Mouse (Mus musculus): ENCODE results near the gene Pou4f2. TPM values are rescaled to one million over a fixed set of nuclear protein-coding genes. Genes with fewer than 3 reads are reported as not detected.

The Pou4f2 gene
- polyA plus RNA-seq, 2 experiments, result 0.04 TPM; not detected in 1

DNA sequence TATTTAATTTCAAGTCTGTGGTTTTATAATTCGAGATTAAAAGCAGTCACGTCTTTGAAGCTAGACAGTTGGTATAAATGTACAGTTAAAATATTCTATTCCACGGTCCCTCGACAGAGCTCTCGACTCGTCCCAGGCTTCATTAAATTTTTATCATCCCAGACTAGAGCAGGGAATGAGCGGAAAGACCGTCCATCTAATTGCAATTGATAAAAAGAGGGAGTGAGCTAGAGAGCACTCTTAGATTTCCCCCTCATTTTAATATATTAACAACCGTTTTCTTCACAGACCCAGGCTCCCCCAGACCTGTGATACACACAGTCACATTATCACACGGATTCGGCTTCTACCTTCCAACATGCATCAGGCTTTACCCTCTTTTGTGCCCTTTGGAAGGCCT lies 8.3 kb downstream of the Pou4f2 start:
- DNase-seq (ENCODE audit: low spot score) (no peak), ATAC-seq (ENCODE audit: low FRiP score, low read depth) (no peak)
- TF ChIP-seq POLR2A (IDR thresholded peaks at IDR 0.05; ENCODE audit: borderline replicate concordance, extremely low read depth, insufficient read depth, insufficient read length), result no peak
- H3K27me3 ChIP-seq (ENCODE audit: control insufficient read depth, insufficient read depth, low read length), result peaks cover 80% of the 10 kb centered on the region
- 5% methylated on average over 11 of the region's 11 CpGs for WGBS
- no peak overlapping the region for H3K4me3 ChIP-seq (replicated peaks; ENCODE audit: low read length)
- H3K4me2 ChIP-seq (replicated peaks; ENCODE audit: low read depth, low read length, severe bottlenecking), result no peak overlapping the region
- H3K36me3 ChIP-seq (ENCODE audit: control insufficient read depth, insufficient read depth, low read length), result no peaks in the 10 kb centered on the region
- H3K9ac ChIP-seq (ENCODE audit: low read depth, low read length, severe bottlenecking), result no peak overlapping the region
- no peaks in the 10 kb centered on the region for H3K4me1 ChIP-seq (ENCODE audit: control insufficient read depth, insufficient read depth, low read length)
- H3K27ac ChIP-seq (replicated peaks; ENCODE audit: low read depth, low read length), result no peak overlapping the region
- H3K9me3 ChIP-seq (ENCODE audit: control insufficient read depth, low read length), result no peaks in the 10 kb centered on the region

- no peak for DNase-seq (ENCODE audit: low spot score)
- TF ChIP-seq POLR2A (IDR thresholded peaks at IDR 0.05; ENCODE audit: borderline replicate concordance, extremely low read depth, insufficient read depth, insufficient read length), result no peak
Observed at GRCm38 (mm10) chr8:78427769-78428130, 8.7 kb downstream of the Pou4f2 start.

GRCm38 (mm10) chr8:78426875-78427768 lies 9.3 kb downstream of the Pou4f2 start:
- no peaks in the 10 kb centered on the region for H3K9me3 ChIP-seq (ENCODE audit: control insufficient read depth, low read length)
- H3K27ac ChIP-seq (replicated peaks; ENCODE audit: low read depth, low read length), result no peak overlapping the region
- H3K4me3 ChIP-seq (replicated peaks; ENCODE audit: low read length), result no peak overlapping the region
- H3K27me3 ChIP-seq (ENCODE audit: control insufficient read depth, insufficient read depth, low read length), result peaks cover 81% of the 10 kb centered on the region
- 2% methylated on average over 32 of the region's 32 CpGs for WGBS
- no peak overlapping the region for H3K4me2 ChIP-seq (replicated peaks; ENCODE audit: low read depth, low read length, severe bottlenecking)
- H3K9ac ChIP-seq (ENCODE audit: low read depth, low read length, severe bottlenecking), result no peak overlapping the region
- no peak for DNase-seq (ENCODE audit: low spot score)
- no peaks in the 10 kb centered on the region for H3K4me1 ChIP-seq (ENCODE audit: control insufficient read depth, insufficient read depth, low read length)
- no peak for ATAC-seq (ENCODE audit: low FRiP score, low read depth)
- H3K36me3 ChIP-seq (ENCODE audit: control insufficient read depth, insufficient read depth, low read length), result no peaks in the 10 kb centered on the region
- no peak for TF ChIP-seq POLR2A (IDR thresholded peaks at IDR 0.05; ENCODE audit: borderline replicate concordance, extremely low read depth, insufficient read depth, insufficient read length)

More at GRCm38 (mm10) chr8:78427769-78428130, 8.7 kb downstream of the Pou4f2 start:
- ATAC-seq (ENCODE audit: low FRiP score, low read depth), result no peak
- Histone ChIP-seq H3K9ac (ENCODE audit: low read depth, low read length, severe bottlenecking) (no peak overlapping the region), H3K27me3 (ENCODE audit: control insufficient read depth, insufficient read depth, low read length) (peaks cover 81% of the 10 kb centered on the region), H3K4me1 (ENCODE audit: control insufficient read depth, insufficient read depth, low read length) (no peaks in the 10 kb centered on the region), H3K4me3 (replicated peaks; ENCODE audit: low read length) (no peak overlapping the region), H3K9me3 (ENCODE audit: control insufficient read depth, low read length) (no peaks in the 10 kb centered on the region), H3K27ac (replicated peaks; ENCODE audit: low read depth, low read length) (no peak overlapping the region), H3K36me3 (ENCODE audit: control insufficient read depth, insufficient read depth, low read length) (no peaks in the 10 kb centered on the region), H3K4me2 (replicated peaks; ENCODE audit: low read depth, low read length, severe bottlenecking) (no peak overlapping the region)
- WGBS, result 1% methylated on average over 8 of the region's 8 CpGs

DNA sequence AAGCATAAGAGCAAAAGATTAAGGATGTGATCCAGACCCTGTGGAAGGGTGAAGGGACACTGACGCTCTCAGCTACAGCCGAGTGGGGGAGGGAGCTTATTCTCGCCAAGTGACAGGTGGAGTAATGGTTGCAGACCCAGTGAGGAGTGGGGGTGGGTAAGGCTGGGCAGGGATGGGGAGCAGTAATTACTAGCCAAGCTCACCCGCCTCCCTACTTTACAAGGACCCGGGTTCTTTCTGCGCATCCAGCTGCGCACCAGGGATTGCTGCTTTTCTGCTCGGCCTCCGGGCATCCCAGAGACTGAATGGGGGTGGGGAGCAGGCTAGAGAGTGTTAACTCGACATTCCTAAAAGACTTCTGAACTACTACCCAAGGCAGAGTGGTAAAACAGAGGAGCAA lies 10.0 kb downstream of the Pou4f2 start:
- ATAC-seq (ENCODE audit: low FRiP score, low read depth), result no peak
- no peak for DNase-seq (ENCODE audit: low spot score)
- no peak overlapping the region for H3K9ac ChIP-seq (ENCODE audit: low read depth, low read length, severe bottlenecking)
- H3K4me3 ChIP-seq (replicated peaks; ENCODE audit: low read length), result no peak overlapping the region
- peaks cover 81% of the 10 kb centered on the region for H3K27me3 ChIP-seq (ENCODE audit: control insufficient read depth, insufficient read depth, low read length)
- no peak overlapping the region for H3K27ac ChIP-seq (replicated peaks; ENCODE audit: low read depth, low read length)
- no peak for TF ChIP-seq POLR2A (IDR thresholded peaks at IDR 0.05; ENCODE audit: borderline replicate concordance, extremely low read depth, insufficient read depth, insufficient read length)
- no peak overlapping the region for H3K4me2 ChIP-seq (replicated peaks; ENCODE audit: low read depth, low read length, severe bottlenecking)
- H3K9me3 ChIP-seq (ENCODE audit: control insufficient read depth, low read length), result no peaks in the 10 kb centered on the region
- WGBS, result under 1% methylated on average over 10 of the region's 10 CpGs
- H3K4me1 ChIP-seq (ENCODE audit: control insufficient read depth, insufficient read depth, low read length), result no peaks in the 10 kb centered on the region
- H3K36me3 ChIP-seq (ENCODE audit: control insufficient read depth, insufficient read depth, low read length), result no peaks in the 10 kb centered on the region

- WGBS, result 0% methylated on average over 1 of the region's 1 CpGs
- no peak overlapping the region for H3K27ac ChIP-seq (replicated peaks; ENCODE audit: low read depth, low read length)
- H3K9ac ChIP-seq (ENCODE audit: low read depth, low read length, severe bottlenecking), result no peak overlapping the region
- H3K9me3 ChIP-seq (ENCODE audit: control insufficient read depth, low read length), result no peaks in the 10 kb centered on the region
- DNase-seq (ENCODE audit: low spot score) (no peak), ATAC-seq (ENCODE audit: low FRiP score, low read depth) (no peak)
- no peak overlapping the region for H3K4me3 ChIP-seq (replicated peaks; ENCODE audit: low read length)
- H3K4me1 ChIP-seq (ENCODE audit: control insufficient read depth, insufficient read depth, low read length), result 0 out of 2 replicates have a peak, but pooled peaks cover 9% of the 10 kb centered on the region
- no peaks in the 10 kb centered on the region for H3K36me3 ChIP-seq (ENCODE audit: control insufficient read depth, insufficient read depth, low read length)
- TF ChIP-seq POLR2A (IDR thresholded peaks at IDR 0.05; ENCODE audit: borderline replicate concordance, extremely low read depth, insufficient read depth, insufficient read length), result no peak
- peaks cover 88% of the 10 kb centered on the region for H3K27me3 ChIP-seq (ENCODE audit: control insufficient read depth, insufficient read depth, low read length)
- no peak overlapping the region for H3K4me2 ChIP-seq (replicated peaks; ENCODE audit: low read depth, low read length, severe bottlenecking)
Observed at GRCm38 (mm10) chr8:78423937-78424336, 12.5 kb downstream of the Pou4f2 start.
